Mouse (Mus musculus) liver, embryonic 16.5 days (tissue): ENCODE results near the gene Zfp385a. TPM values are rescaled to one million over a fixed set of nuclear protein-coding genes. Genes with fewer than 3 reads are reported as not detected.

ENCODE experiments used
- ATAC-seq: fragments of 200-750 bp; cut with Nextera tagmentation; 2 replicates; pipeline ENCODE4 v1.8.0; 2017; ENCODE audit warnings: low read depth, mild to moderate bottlenecking, moderate number of reproducible peaks, moderate library complexity
- H3K27ac ChIP-seq: fragments of 300-500 bp; sonication (generic); 2 replicates; pipeline ENCODE4 v1.5.1; 2014; ENCODE audit warnings: mild to moderate bottlenecking, low read length
- H3K27me3 ChIP-seq: fragments of 300-500 bp; sonication (generic); 2 replicates; pipeline ENCODE4 v1.6.1; 2014; ENCODE audit warnings: low read depth, low read length, mixed read lengths; ENCODE audit not compliant: control insufficient read depth, insufficient read depth
- H3K36me3 ChIP-seq: fragments of 300-500 bp; sonication (generic); 2 replicates; pipeline ENCODE4 v1.6.1; 2014; ENCODE audit warnings: mild to moderate bottlenecking; ENCODE audit not compliant: control insufficient read depth, insufficient read depth
- H3K4me1 ChIP-seq: fragments of 300-500 bp; sonication (generic); 2 replicates; pipeline ENCODE4 v1.6.1; 2014; ENCODE audit warnings: low read depth, low read length, mixed read lengths; ENCODE audit not compliant: control insufficient read depth
- H3K4me2 ChIP-seq: fragments of 300-500 bp; sonication (generic); 2 replicates; pipeline ENCODE4 v1.6.1; 2014; ENCODE audit warnings: low read depth, low read length, mixed read lengths
- H3K4me3 ChIP-seq: fragments of 300-500 bp; sonication (generic); 2 replicates; pipeline ENCODE4 v1.5.1; 2014; ENCODE audit warnings: low read depth, mild to moderate bottlenecking, low read length
- H3K9ac ChIP-seq: fragments of 300-500 bp; sonication (generic); 2 replicates; pipeline ENCODE4 v1.6.1; 2014; ENCODE audit warnings: low read depth, low read length
- H3K9me3 ChIP-seq: fragments of 300-500 bp; sonication (generic); replicated peaks from 2 replicates; pipeline ENCODE4 v1.6.1; 2016; ENCODE audit warnings: low read length; ENCODE audit not compliant: control insufficient read depth
- WGBS: fragments of 180-500 bp; shearing (Covaris S2); extraction: QIAGEN DNeasy Blood & Tissue Kit; methylation state at CpG from one replicate; pipeline ENCODE4 v1.1.7; 2014; ENCODE audit not compliant: insufficient replicate concordance; 5-methylcytosine and 5-hydroxymethylcytosine counted together
- polyA plus RNA-seq: library from polyadenylated mRNA; unstranded; fragments of >200 nt; fragmentation: Nextera tagmentation; extraction: Ambion mirVana; gene quantifications from 2 replicates; pipeline ENCODE4 v1.2.1, GENCODE M21; 2015

The Zfp385a gene
- polyA plus RNA-seq, 1 experiment from 2014 or later, result 7.0 TPM

GRCm38 (mm10) chr15:103345789-103346188, 5.9 kb upstream of the Zfp385a start:
- WGBS, result 61% methylated on average over 6 of the region's 6 CpGs
- ATAC-seq, result no peak
- H3K27ac ChIP-seq, result no peak overlapping the region
- H3K9ac ChIP-seq, result no peak overlapping the region
- H3K4me3 ChIP-seq, result no peak overlapping the region
- H3K9me3 ChIP-seq, result no peaks in the 10 kb centered on the region
- peaks cover 4% of the 10 kb centered on the region for H3K27me3 ChIP-seq
- no peaks in the 10 kb centered on the region for H3K4me1 ChIP-seq
- peaks cover 11% of the 10 kb centered on the region; the same call in 1 of the 2 replicates for H3K36me3 ChIP-seq
- H3K4me2 ChIP-seq, result no peak overlapping the region

GRCm38 (mm10) chr15:103343556-103343955, 3.7 kb upstream of the Zfp385a start:
- peaks cover under 1% of the 10 kb centered on the region; the same call in 1 of the 2 replicates for H3K36me3 ChIP-seq
- no peak overlapping the region for H3K9ac ChIP-seq
- peaks cover 14% of the 10 kb centered on the region for H3K4me1 ChIP-seq
- no peak for ATAC-seq
- no peak overlapping the region for H3K4me2 ChIP-seq
- no peaks in the 10 kb centered on the region for H3K9me3 ChIP-seq
- H3K4me3 ChIP-seq, result no peak overlapping the region
- peaks cover 20% of the 10 kb centered on the region for H3K27me3 ChIP-seq
- no peak overlapping the region for H3K27ac ChIP-seq

GRCm38 (mm10) chr15:103343008-103343407, 3.1 kb upstream of the Zfp385a start:
- Histone ChIP-seq H3K4me3 (no peak overlapping the region), H3K4me1 (peaks cover 15% of the 10 kb centered on the region), H3K4me2 (no peak overlapping the region), H3K9me3 (no peaks in the 10 kb centered on the region), H3K27ac (no peak overlapping the region), H3K27me3 (peaks cover 22% of the 10 kb centered on the region), H3K36me3 (no peaks in the 10 kb centered on the region), H3K9ac (no peak overlapping the region)
- 50% methylated on average over 3 of the region's 3 CpGs for WGBS
- no peak for ATAC-seq

- H3K36me3 ChIP-seq, result no peaks in the 10 kb centered on the region
- H3K4me2 ChIP-seq, result no peak overlapping the region
- peaks cover 18% of the 10 kb centered on the region for H3K4me1 ChIP-seq
- H3K9me3 ChIP-seq, result no peaks in the 10 kb centered on the region
- peaks cover 22% of the 10 kb centered on the region for H3K27me3 ChIP-seq
- no peak for ATAC-seq
- 19% methylated on average over 4 of the region's 4 CpGs for WGBS
- no peak overlapping the region for H3K9ac ChIP-seq
- H3K4me3 ChIP-seq, result no peak overlapping the region
- no peak overlapping the region for H3K27ac ChIP-seq
These were observed 2.5 kb upstream of the Zfp385a start for GRCm38 (mm10) chr15:103342415-103342814.

- Histone ChIP-seq H3K9me3 (no peaks in the 10 kb centered on the region), H3K4me3 (no peak overlapping the region), H3K27ac (no peak overlapping the region), H3K9ac (no peak overlapping the region), H3K4me1 (peaks cover 21% of the 10 kb centered on the region), H3K4me2 (no peak overlapping the region), H3K36me3 (no peaks in the 10 kb centered on the region), H3K27me3 (peaks cover 22% of the 10 kb centered on the region)
- WGBS, result 52% methylated on average over 8 of the region's 8 CpGs
- no peak for ATAC-seq
These were observed 1.7 kb upstream of the Zfp385a start for GRCm38 (mm10) chr15:103341547-103341946.

GRCm38 (mm10) chr15:103340786-103341185, 893 bp upstream of the Zfp385a start:
- Histone ChIP-seq H3K9me3 (no peaks in the 10 kb centered on the region), H3K4me3 (no peak overlapping the region), H3K9ac (no peak overlapping the region), H3K27me3 (peaks cover 22% of the 10 kb centered on the region), H3K4me2 (no peak overlapping the region), H3K4me1 (peaks cover 21% of the 10 kb centered on the region), H3K36me3 (no peaks in the 10 kb centered on the region), H3K27ac (no peak overlapping the region)
- no peak for ATAC-seq
- WGBS, result 21% methylated on average over 4 of the region's 4 CpGs

GRCm38 (mm10) chr15:103339166-103339960, 530 bp downstream of the Zfp385a start:
- under 1% methylated on average over 27 of the region's 31 CpGs for WGBS
- Histone ChIP-seq H3K9me3 (no peaks in the 10 kb centered on the region), H3K27ac (no peak overlapping the region), H3K27me3 (peaks cover 22% of the 10 kb centered on the region), H3K9ac (peak overlapping the region; percentile 44), H3K4me2 (peak overlapping the region; percentile 82), H3K4me1 (peaks cover 21% of the 10 kb centered on the region), H3K36me3 (no peaks in the 10 kb centered on the region), H3K4me3 (peak overlapping the region; percentile 66)
- ATAC-seq, result peak; percentile 45

- no peak overlapping the region for H3K27ac ChIP-seq
- H3K9me3 ChIP-seq, result no peaks in the 10 kb centered on the region
- H3K4me1 ChIP-seq, result peaks cover 21% of the 10 kb centered on the region
- ATAC-seq, result no peak
- H3K36me3 ChIP-seq, result no peaks in the 10 kb centered on the region
- no peak overlapping the region for H3K4me2 ChIP-seq
- peak overlapping the region; percentile 66; the same call in 1 of the 2 replicates for H3K4me3 ChIP-seq
- 25% methylated on average over 4 of the region's 4 CpGs for WGBS
- H3K9ac ChIP-seq, result no peak overlapping the region; the same call in 1 of the 2 replicates
- H3K27me3 ChIP-seq, result peaks cover 22% of the 10 kb centered on the region
These were observed 1.1 kb downstream of the Zfp385a start for GRCm38 (mm10) chr15:103338829-103339165.

GRCm38 (mm10) chr15:103336996-103337667, 2.8 kb downstream of the Zfp385a start:
- no peak overlapping the region for H3K9ac ChIP-seq
- H3K4me2 ChIP-seq, result no peak overlapping the region
- no peaks in the 10 kb centered on the region for H3K9me3 ChIP-seq
- ATAC-seq, result no peak
- H3K27me3 ChIP-seq, result peaks cover 22% of the 10 kb centered on the region
- H3K4me1 ChIP-seq, result peaks cover 23% of the 10 kb centered on the region
- no peaks in the 10 kb centered on the region for H3K36me3 ChIP-seq
- WGBS, result 30% methylated on average over 11 of the region's 11 CpGs
- no peak overlapping the region for H3K4me3 ChIP-seq
- no peak overlapping the region for H3K27ac ChIP-seq
